Mouse (Mus musculus) heart, embryonic 14.5 days (tissue): ENCODE measurements at regions not wholly inside any gene's neighbourhood (a gene's known extent, or its start where the extent isn't known, plus 50 kb on each side); places are given as distances from the start of the nearest gene placed in this dataset.

ENCODE experiments used
- ATAC-seq: fragments of 200-750 bp; cut with Nextera tagmentation; 2 replicates; pipeline ENCODE4 v1.8.0; 2017; ENCODE audit warnings: low read depth, moderate TSS enrichment; ENCODE audit not compliant: insufficient number of reproducible peaks, insufficient read depth, low FRiP score
- H3K27ac ChIP-seq, 2 experiments: fragments of 200-500 bp in 1 of 2; fragments of 300-500 bp in 1 of 2; sonication (generic) in 1 of 2; replicated peaks in 1 of 2; 2 replicates each; pipeline ENCODE4 v1.5.1; 2012 to 2014; ENCODE audit warnings: low read depth in 2 of 2, low read length in 2 of 2, control low read depth in 1 of 2, mild to moderate bottlenecking in 1 of 2, mixed read lengths in 1 of 2; ENCODE audit not compliant: control insufficient read depth in 1 of 2, insufficient read depth in 1 of 2
- H3K27me3 ChIP-seq: fragments of 300-500 bp; sonication (generic); 2 replicates; pipeline ENCODE4 v1.6.1; 2014; ENCODE audit warnings: mild to moderate bottlenecking, low read length, control low read depth; ENCODE audit not compliant: control insufficient read depth, insufficient read depth
- H3K36me3 ChIP-seq: fragments of 300-500 bp; sonication (generic); 2 replicates; pipeline ENCODE4 v1.6.1; 2014; ENCODE audit warnings: mild to moderate bottlenecking, control low read depth, low read length, mixed read lengths; ENCODE audit not compliant: control insufficient read depth, insufficient read depth
- H3K4me1 ChIP-seq, 2 experiments: fragments of 200-500 bp in 1 of 2; fragments of 300-500 bp in 1 of 2; sonication (generic) in 1 of 2; 2 replicates each; pipeline ENCODE4 v1.6.1; 2012 to 2014; ENCODE audit warnings: low read length in 2 of 2, control low read depth in 1 of 2, mixed read lengths in 1 of 2; ENCODE audit not compliant: control insufficient read depth in 2 of 2, insufficient read depth in 2 of 2
- H3K4me2 ChIP-seq: fragments of 300-500 bp; sonication (generic); 2 replicates; pipeline ENCODE4 v1.6.1; 2014; ENCODE audit warnings: mild to moderate bottlenecking, low read length
- H3K4me3 ChIP-seq, 2 experiments: fragments of 200-500 bp in 1 of 2; fragments of 300-500 bp in 1 of 2; sonication (generic) in 1 of 2; 2 replicates each; pipeline ENCODE4 v1.5.1; 2012 to 2014; ENCODE audit warnings: low read length in 2 of 2, mild to moderate bottlenecking in 2 of 2, control low read depth in 1 of 2, low read depth in 1 of 2, moderate library complexity in 1 of 2; ENCODE audit not compliant: control insufficient read depth in 1 of 2, insufficient read depth in 1 of 2
- H3K9ac ChIP-seq: fragments of 300-500 bp; sonication (generic); 2 replicates; pipeline ENCODE4 v1.6.1; 2014; ENCODE audit warnings: mild to moderate bottlenecking, low read length
- H3K9me3 ChIP-seq: fragments of 300-500 bp; sonication (generic); 2 replicates; pipeline ENCODE4 v1.6.1; 2016; ENCODE audit warnings: low read length, control low read depth; ENCODE audit not compliant: control insufficient read depth
- WGBS: fragments of 180-500 bp; shearing (Covaris S2); extraction: QIAGEN DNeasy Blood & Tissue Kit; methylation state at CpG from one replicate; pipeline ENCODE4 v1.1.7; 2014; 5-methylcytosine and 5-hydroxymethylcytosine counted together

- Histone ChIP-seq H3K27ac (no peak overlapping the region), H3K4me3 (no peak overlapping the region), H3K36me3 (no peaks in the 10 kb centered on the region), H3K4me1 (peaks cover 0 to 3% of the 10 kb centered on the region in 2 experiments; a peak in 1 of 4 replicates), H3K27me3 (no peaks in the 10 kb centered on the region), H3K9me3 (0 out of 2 replicates have a peak, but pooled peaks cover 3% of the 10 kb centered on the region), H3K4me2 (no peak overlapping the region), H3K9ac (no peak overlapping the region)
- 74% methylated on average over 11 of the region's 11 CpGs for WGBS
- no peak for ATAC-seq
Measured at GRCm38 (mm10) chr3:54597326-54598274, 95.0 kb upstream of the Supt20 start.

GRCm38 (mm10) chr3:54598296-54598695 is 94.3 kb upstream of the Supt20 start:
- 72% methylated on average over 5 of the region's 5 CpGs for WGBS
- no peaks in the 10 kb centered on the region for H3K4me1 ChIP-seq
- no peak overlapping the region for H3K4me2 ChIP-seq
- no peak overlapping the region for H3K27ac ChIP-seq
- no peak for ATAC-seq
- no peak overlapping the region for H3K9ac ChIP-seq
- H3K9me3 ChIP-seq: 0 out of 2 replicates have a peak, but pooled peaks cover 3% of the 10 kb centered on the region
- H3K27me3 ChIP-seq: no peaks in the 10 kb centered on the region
- no peaks in the 10 kb centered on the region for H3K36me3 ChIP-seq
- H3K4me3 ChIP-seq: no peak overlapping the region

GRCm38 (mm10) chr3:54604705-54605379 is 87.8 kb upstream of the Supt20 start:
- Histone ChIP-seq H3K27ac (no peak overlapping the region), H3K36me3 (no peaks in the 10 kb centered on the region), H3K9me3 (no peaks in the 10 kb centered on the region), H3K4me1 (no peaks in the 10 kb centered on the region), H3K27me3 (no peaks in the 10 kb centered on the region), H3K4me2 (no peak overlapping the region), H3K9ac (no peak overlapping the region), H3K4me3 (no peak overlapping the region)
- no peak for ATAC-seq
- 63% methylated on average over 4 of the region's 4 CpGs for WGBS

DNA sequence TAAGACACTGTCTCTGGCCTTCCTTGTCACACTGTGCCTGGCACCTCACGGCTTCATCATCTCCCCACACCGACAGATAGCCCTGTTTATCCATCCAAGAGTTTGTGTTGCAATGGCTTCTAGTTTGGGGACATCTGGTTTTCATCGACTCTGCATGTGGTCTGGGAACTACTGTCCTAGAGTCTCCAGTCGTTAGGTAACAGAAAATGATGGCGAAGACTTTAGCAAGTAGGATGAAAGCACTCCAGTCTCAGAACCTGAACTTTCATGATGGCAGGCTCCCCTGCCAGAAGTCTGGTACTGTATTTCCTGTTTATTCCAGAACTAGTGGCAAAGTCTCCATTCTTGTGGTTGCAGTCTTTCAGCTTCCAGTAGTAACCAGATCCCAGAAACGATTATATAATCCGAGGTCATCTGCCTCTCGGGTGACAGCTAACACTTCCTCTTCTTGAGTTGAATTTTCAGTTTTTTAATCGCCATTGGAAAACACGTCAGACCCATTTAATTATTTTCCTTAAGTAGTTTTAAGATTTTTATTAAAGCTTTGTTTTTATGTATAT is 81.1 kb upstream of the Supt20 start:
- no peak for ATAC-seq
- Histone ChIP-seq H3K4me2 (no peak overlapping the region), H3K27me3 (no peaks in the 10 kb centered on the region), H3K27ac (no peak overlapping the region), H3K9ac (no peak overlapping the region), H3K9me3 (no peaks in the 10 kb centered on the region), H3K4me3 (no peak overlapping the region), H3K4me1 (no peaks in the 10 kb centered on the region), H3K36me3 (no peaks in the 10 kb centered on the region)
- WGBS: 64% methylated on average over 10 of the region's 10 CpGs

DNA sequence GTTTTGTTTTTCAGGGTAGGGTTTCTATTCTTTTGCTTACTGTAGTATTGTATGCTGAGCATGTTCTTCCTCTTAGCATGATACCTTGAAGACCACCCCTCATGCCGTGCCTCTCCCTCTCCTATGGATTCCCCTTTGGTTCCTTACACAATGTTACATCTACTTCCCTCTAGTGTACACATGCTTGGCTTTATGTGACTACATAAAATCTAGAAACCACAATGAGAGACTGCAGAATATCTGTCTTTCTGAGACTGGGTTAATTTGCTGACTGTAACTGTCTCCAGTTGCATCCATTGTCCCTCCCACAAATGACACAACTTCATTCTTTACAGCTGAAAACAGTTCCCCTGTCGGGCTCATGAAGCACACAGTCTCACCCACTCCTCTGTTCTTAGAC is 78.8 kb upstream of the Supt20 start:
- 71% methylated on average over 2 of the region's 2 CpGs for WGBS
- H3K9me3 ChIP-seq: peaks cover 5% of the 10 kb centered on the region; the same call in 1 of the 2 replicates
- H3K4me1 ChIP-seq: no peaks in the 10 kb centered on the region
- no peak for ATAC-seq
- H3K4me3 ChIP-seq: no peak overlapping the region
- H3K27me3 ChIP-seq: no peaks in the 10 kb centered on the region
- no peak overlapping the region for H3K4me2 ChIP-seq
- no peak overlapping the region for H3K9ac ChIP-seq
- H3K36me3 ChIP-seq: no peaks in the 10 kb centered on the region
- no peak overlapping the region for H3K27ac ChIP-seq

- Histone ChIP-seq H3K4me1 (no peaks in the 10 kb centered on the region), H3K4me3 (no peak overlapping the region), H3K9me3 (peaks cover 7% of the 10 kb centered on the region; the same call in 1 of the 2 replicates), H3K36me3 (no peaks in the 10 kb centered on the region), H3K27ac (no peak overlapping the region), H3K27me3 (no peaks in the 10 kb centered on the region), H3K9ac (no peak overlapping the region), H3K4me2 (no peak overlapping the region)
- ATAC-seq: no peak
- 92% methylated on average over 4 of the region's 4 CpGs for WGBS
Measured at GRCm38 (mm10) chr3:54617298-54617697, 75.3 kb upstream of the Supt20 start.

DNA sequence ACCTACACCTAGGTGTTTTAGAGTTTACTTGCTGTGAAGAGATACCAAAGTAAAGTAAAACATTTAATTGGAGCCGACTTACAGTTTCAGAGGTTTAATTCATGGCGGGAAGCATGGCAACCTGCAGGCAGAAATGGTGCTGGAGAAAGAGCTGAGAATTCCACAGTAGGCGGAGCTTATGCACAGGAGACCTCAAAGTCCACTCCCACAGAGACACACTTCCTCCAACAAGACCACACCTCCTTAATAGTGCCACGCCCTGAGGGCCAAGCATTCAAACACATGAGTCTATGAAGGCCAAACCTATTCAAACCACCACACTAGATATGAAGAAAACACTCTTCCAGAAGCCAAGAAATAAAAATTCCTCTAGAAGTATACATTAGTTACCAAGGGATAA is 74.3 kb upstream of the Supt20 start:
- Histone ChIP-seq H3K27me3 (no peaks in the 10 kb centered on the region), H3K9ac (no peak overlapping the region), H3K4me3 (no peak overlapping the region), H3K36me3 (no peaks in the 10 kb centered on the region), H3K9me3 (peaks cover 7% of the 10 kb centered on the region; the same call in 1 of the 2 replicates), H3K27ac (no peak overlapping the region), H3K4me1 (no peaks in the 10 kb centered on the region), H3K4me2 (no peak overlapping the region)
- no peak for ATAC-seq
- 84% methylated on average over 4 of the region's 4 CpGs for WGBS
